Mouse (Mus musculus): Measurements from ENCODE around the gene Oprl1. TPM values are rescaled to one million over a fixed set of nuclear protein-coding genes. Genes with fewer than 3 reads are reported as not detected.

The Oprl1 gene
- polyA plus RNA-seq, 1 experiment from 2014 or later = 110 TPM

DNA sequence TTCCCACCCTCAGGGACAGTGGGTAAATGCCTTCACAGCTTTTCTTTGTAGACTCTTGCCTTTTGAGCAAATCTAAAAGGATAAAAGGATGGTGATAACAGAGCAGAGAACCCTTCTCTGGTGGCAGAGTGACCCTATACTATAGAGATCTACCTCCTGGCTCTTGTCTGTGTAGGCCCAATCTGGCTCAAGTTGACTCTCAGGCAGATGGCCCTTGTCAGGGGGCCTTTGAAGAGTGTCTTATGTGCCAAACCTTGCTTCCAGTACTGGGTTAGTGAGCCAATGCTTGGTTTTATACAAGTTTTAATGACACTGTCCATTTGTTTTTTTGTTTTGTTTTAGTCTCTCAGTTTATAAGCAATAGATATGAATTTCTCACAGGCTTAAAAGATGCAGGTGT, 6.4 kb downstream of the Oprl1 start:
- H3K9me3 ChIP-seq (ENCODE audit: control insufficient read depth, low read length) = no peaks in the 10 kb centered on the region
- no peak overlapping the region for H3K27ac ChIP-seq (replicated peaks; ENCODE audit: low read depth, low read length)
- no peak overlapping the region for H3K4me3 ChIP-seq (replicated peaks; ENCODE audit: low read depth, low read length)
- no peak overlapping the region for H3K9ac ChIP-seq (replicated peaks; ENCODE audit: low read length)
- H3K4me1 ChIP-seq (ENCODE audit: control insufficient read depth, insufficient read depth, low read length) = peaks cover 12% of the 10 kb centered on the region
- peaks cover 42% of the 10 kb centered on the region for H3K36me3 ChIP-seq (ENCODE audit: control insufficient read depth, insufficient read depth, low read length)
- H3K27me3 ChIP-seq (ENCODE audit: control insufficient read depth, insufficient read depth, low read length) = no peaks in the 10 kb centered on the region
- no peak overlapping the region for H3K4me2 ChIP-seq (ENCODE audit: low read length)
- ATAC-seq (ENCODE audit: low FRiP score, low TSS enrichment) = no peak
- DNase-seq = no peak

DNA sequence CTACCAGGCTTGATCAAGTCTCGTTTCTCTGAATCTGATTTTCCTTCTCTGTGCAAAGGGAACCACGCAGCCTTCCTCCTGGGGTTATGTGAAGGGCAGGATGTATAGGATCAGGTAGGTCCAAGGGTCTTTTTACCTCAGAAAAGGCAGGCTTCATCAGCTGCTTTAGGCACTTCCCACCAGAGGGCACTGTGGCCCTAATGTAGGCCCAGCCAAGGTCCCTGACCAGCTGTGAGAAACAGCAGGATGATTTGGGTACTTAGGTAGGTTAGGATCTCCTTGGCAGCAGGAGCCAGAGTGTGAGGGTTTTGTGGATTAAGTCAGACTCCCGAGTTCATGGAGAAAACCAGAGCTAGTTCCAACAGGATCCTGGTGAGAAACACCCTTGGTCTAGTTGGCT, 7.4 kb downstream of the Oprl1 start:
- no peak overlapping the region for H3K4me2 ChIP-seq (ENCODE audit: low read length)
- peak; percentile 37 for ATAC-seq (ENCODE audit: low FRiP score, low TSS enrichment)
- no peaks in the 10 kb centered on the region for H3K9me3 ChIP-seq (ENCODE audit: control insufficient read depth, low read length)

DNA sequence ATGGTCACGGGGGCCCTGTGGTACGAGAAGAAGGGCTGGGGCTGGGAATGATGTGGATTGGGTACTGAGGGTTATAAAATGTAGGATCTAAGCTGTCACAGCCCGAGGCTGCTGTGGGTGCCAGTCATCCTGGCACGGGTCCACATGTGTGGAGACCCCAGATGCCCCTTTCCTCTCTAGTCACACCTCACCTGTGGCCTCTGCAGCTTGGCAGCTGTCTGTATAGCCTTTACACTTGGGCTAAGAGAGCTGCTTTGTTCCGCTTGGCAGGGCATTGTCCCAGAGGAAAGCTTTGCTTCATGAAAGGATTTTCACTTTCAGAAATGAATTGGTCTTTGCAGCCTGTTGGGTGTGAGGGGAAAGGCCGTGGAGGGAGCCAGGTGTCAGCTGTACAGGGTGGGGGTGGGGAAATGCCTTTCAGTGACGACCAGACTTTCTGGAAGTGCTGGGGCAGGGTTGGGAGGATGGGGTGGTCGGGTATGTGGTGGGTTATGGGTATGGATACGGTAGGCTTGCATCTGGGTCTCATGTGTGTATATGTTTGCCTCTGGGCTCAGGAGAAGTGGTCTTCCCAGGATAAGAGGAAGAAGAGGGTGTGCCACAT, 12.9 kb downstream of the Oprl1 start:
- no peak overlapping the region for H3K9ac ChIP-seq (replicated peaks; ENCODE audit: low read length)
- H3K27ac ChIP-seq (replicated peaks; ENCODE audit: low read depth, low read length) = no peak overlapping the region
- DNase-seq = peak; percentile 31
- H3K4me1 ChIP-seq (ENCODE audit: control insufficient read depth, insufficient read depth, low read length) = peaks cover 3% of the 10 kb centered on the region; the same call in 1 of the 2 replicates
- H3K4me2 ChIP-seq (ENCODE audit: low read length) = no peak overlapping the region
- H3K36me3 ChIP-seq (ENCODE audit: control insufficient read depth, insufficient read depth, low read length) = peaks cover 21% of the 10 kb centered on the region
- peak; percentile 46; the same call in 1 of the 2 replicates for ATAC-seq (ENCODE audit: low FRiP score, low TSS enrichment)
- no peaks in the 10 kb centered on the region for H3K27me3 ChIP-seq (ENCODE audit: control insufficient read depth, insufficient read depth, low read length)
- no peak overlapping the region for H3K4me3 ChIP-seq (replicated peaks; ENCODE audit: low read depth, low read length)
- 25% methylated on average over 9 of the region's 9 CpGs for WGBS
- H3K9me3 ChIP-seq (ENCODE audit: control insufficient read depth, low read length) = no peaks in the 10 kb centered on the region

More for the DNA sequence above, 7.4 kb downstream of the Oprl1 start:
- Histone ChIP-seq H3K27me3 (ENCODE audit: control insufficient read depth, insufficient read depth, low read length) (no peaks in the 10 kb centered on the region), H3K27ac (replicated peaks; ENCODE audit: low read depth, low read length) (no peak overlapping the region), H3K36me3 (ENCODE audit: control insufficient read depth, insufficient read depth, low read length) (peaks cover 51% of the 10 kb centered on the region), H3K4me1 (ENCODE audit: control insufficient read depth, insufficient read depth, low read length) (peaks cover 2% of the 10 kb centered on the region), H3K4me3 (replicated peaks; ENCODE audit: low read depth, low read length) (no peak overlapping the region), H3K9ac (replicated peaks; ENCODE audit: low read length) (no peak overlapping the region; the same call in 1 of the 2 replicates)
- WGBS = 3% methylated on average over 3 of the region's 3 CpGs
- DNase-seq = peak; percentile 87

DNA sequence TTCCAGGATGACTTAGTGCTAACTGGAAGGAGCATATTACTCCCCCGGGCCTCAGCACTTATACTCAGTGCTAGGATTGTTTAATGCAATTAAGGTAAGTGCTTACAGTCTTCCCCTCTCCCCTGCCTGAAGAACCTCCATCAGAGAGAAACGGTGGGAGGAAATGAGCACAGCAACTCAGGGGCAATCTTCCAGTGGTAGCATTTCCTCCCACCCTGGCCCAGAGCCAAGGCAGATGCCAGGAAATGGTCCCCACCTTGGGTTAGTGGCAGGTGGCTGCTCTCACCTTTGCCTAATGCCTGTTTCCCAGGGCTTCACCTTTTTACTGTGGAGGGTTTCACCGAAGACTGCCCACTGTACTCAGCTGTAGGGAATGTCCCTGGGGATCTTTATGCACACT, 15.2 kb downstream of the Oprl1 start:
- Histone ChIP-seq H3K27ac (replicated peaks; ENCODE audit: low read depth, low read length) (no peak overlapping the region), H3K36me3 (ENCODE audit: control insufficient read depth, insufficient read depth, low read length) (peaks cover 18% of the 10 kb centered on the region), H3K4me2 (ENCODE audit: low read length) (no peak overlapping the region), H3K9ac (replicated peaks; ENCODE audit: low read length) (no peak overlapping the region), H3K4me1 (ENCODE audit: control insufficient read depth, insufficient read depth, low read length) (peaks cover 3% of the 10 kb centered on the region; the same call in 1 of the 2 replicates), H3K9me3 (ENCODE audit: control insufficient read depth, low read length) (no peaks in the 10 kb centered on the region), H3K4me3 (replicated peaks; ENCODE audit: low read depth, low read length) (no peak overlapping the region), H3K27me3 (ENCODE audit: control insufficient read depth, insufficient read depth, low read length) (no peaks in the 10 kb centered on the region)
- 70% methylated on average over 3 of the region's 3 CpGs for WGBS
- no peak for DNase-seq
- ATAC-seq (ENCODE audit: low FRiP score, low TSS enrichment) = no peak

DNA sequence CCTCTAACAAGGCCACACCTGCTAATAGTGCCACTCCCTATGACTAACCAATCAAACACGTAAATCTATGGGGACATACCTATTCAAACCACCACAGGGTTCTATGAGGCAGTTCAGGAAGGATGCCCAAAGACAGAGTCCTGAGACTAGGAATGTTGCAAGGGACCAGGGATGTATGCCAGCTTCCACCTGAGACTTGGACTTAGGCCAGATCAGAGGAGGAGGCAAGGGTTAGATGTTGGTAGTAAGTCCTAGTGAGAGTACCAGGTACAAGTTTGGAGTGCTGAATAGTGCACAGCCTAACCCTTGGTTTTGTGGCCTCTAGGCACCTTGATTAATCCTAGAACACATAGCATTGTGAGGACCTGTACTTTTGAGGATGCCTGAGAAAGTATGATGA, 37.8 kb downstream of the Oprl1 start:
- no peak overlapping the region for H3K9ac ChIP-seq (replicated peaks; ENCODE audit: low read length)

DNA sequence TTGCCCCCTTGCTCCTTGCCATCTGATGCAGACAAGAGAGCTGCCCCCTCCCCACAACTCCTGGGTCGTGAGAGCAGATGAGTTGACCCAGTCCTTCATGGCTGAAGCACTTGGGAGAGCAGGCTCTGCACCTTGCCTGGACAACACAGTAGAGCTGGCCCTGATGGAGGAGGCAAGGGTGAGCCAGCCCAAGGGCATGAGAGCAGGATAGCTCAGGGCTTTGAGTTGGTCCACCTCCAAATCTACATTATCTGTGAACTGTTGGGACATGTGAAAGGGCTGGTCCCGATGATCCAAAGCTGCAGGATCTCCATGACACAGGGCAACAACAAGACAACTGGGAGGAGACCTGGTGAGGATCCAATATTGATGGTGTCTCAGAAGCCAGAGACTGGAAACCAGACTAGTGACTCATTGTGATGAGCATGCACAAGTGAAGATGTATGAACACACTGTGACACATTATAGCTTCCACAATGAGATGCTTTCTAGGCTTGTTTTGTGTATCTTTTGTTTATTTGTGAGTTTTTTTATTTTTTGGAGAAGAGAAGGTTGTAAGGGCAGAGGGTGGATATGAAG, 43.4 kb downstream of the Oprl1 start:
- H3K36me3 ChIP-seq (ENCODE audit: control insufficient read depth, insufficient read depth, low read length) = no peaks in the 10 kb centered on the region
- no peak overlapping the region for H3K4me3 ChIP-seq (replicated peaks; ENCODE audit: low read depth, low read length)
- H3K4me1 ChIP-seq (ENCODE audit: control insufficient read depth, insufficient read depth, low read length) = peaks cover 28% of the 10 kb centered on the region
- WGBS = 71% methylated on average over 2 of the region's 2 CpGs
- H3K4me2 ChIP-seq (ENCODE audit: low read length) = no peak overlapping the region
- peak overlapping the region; percentile 34; the same call in 1 of the 2 replicates for H3K27ac ChIP-seq (replicated peaks; ENCODE audit: low read depth, low read length)
- H3K9me3 ChIP-seq (ENCODE audit: control insufficient read depth, low read length) = no peaks in the 10 kb centered on the region
- no peak overlapping the region for H3K9ac ChIP-seq (replicated peaks; ENCODE audit: low read length)
- no peaks in the 10 kb centered on the region for H3K27me3 ChIP-seq (ENCODE audit: control insufficient read depth, insufficient read depth, low read length)
- no peak for DNase-seq
- no peak for ATAC-seq (ENCODE audit: low FRiP score, low TSS enrichment)

More for the DNA sequence above, 37.8 kb downstream of the Oprl1 start:
- Histone ChIP-seq H3K4me1 (ENCODE audit: control insufficient read depth, insufficient read depth, low read length) (no peaks in the 10 kb centered on the region), H3K9me3 (ENCODE audit: control insufficient read depth, low read length) (no peaks in the 10 kb centered on the region), H3K4me2 (ENCODE audit: low read length) (no peak overlapping the region), H3K27me3 (ENCODE audit: control insufficient read depth, insufficient read depth, low read length) (no peaks in the 10 kb centered on the region), H3K4me3 (replicated peaks; ENCODE audit: low read depth, low read length) (no peak overlapping the region), H3K36me3 (ENCODE audit: control insufficient read depth, insufficient read depth, low read length) (no peaks in the 10 kb centered on the region), H3K27ac (replicated peaks; ENCODE audit: low read depth, low read length) (no peak overlapping the region)
- DNase-seq = no peak
- 85% methylated on average over 1 of the region's 1 CpGs for WGBS
- no peak for ATAC-seq (ENCODE audit: low FRiP score, low TSS enrichment)

DNA sequence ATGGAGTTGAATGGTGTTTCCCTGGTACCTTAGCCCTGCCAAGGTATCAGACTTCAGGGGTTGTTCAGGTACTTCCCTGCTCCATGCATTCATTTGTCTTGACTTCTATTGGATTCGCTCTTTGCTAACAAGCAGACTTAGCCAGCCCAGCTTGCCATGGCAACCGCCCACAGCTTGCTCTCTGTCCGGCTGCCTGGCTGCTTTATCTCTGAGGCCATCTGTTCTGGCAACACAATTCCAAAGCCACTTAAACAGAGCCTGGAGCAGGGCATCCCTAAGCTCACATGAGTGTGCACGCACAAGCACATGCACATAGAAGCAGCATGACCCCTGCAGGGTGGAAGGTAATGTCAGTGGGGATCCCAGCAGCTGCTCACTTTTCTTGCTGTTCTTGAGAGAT, 44.2 kb downstream of the Oprl1 start:
- H3K9ac ChIP-seq (replicated peaks; ENCODE audit: low read length) = no peak overlapping the region
- H3K4me2 ChIP-seq (ENCODE audit: low read length) = no peak overlapping the region
- H3K4me1 ChIP-seq (ENCODE audit: control insufficient read depth, insufficient read depth, low read length) = peaks cover 36% of the 10 kb centered on the region
- no peaks in the 10 kb centered on the region for H3K27me3 ChIP-seq (ENCODE audit: control insufficient read depth, insufficient read depth, low read length)
- DNase-seq = peak; percentile 76
- H3K4me3 ChIP-seq (replicated peaks; ENCODE audit: low read depth, low read length) = no peak overlapping the region
- peak; percentile 41; the same call in 1 of the 2 replicates for ATAC-seq (ENCODE audit: low FRiP score, low TSS enrichment)
- H3K9me3 ChIP-seq (ENCODE audit: control insufficient read depth, low read length) = no peaks in the 10 kb centered on the region
- peak overlapping the region; percentile 34 for H3K27ac ChIP-seq (replicated peaks; ENCODE audit: low read depth, low read length)
- WGBS = 7% methylated on average over 4 of the region's 4 CpGs
- no peaks in the 10 kb centered on the region for H3K36me3 ChIP-seq (ENCODE audit: control insufficient read depth, insufficient read depth, low read length)

DNA sequence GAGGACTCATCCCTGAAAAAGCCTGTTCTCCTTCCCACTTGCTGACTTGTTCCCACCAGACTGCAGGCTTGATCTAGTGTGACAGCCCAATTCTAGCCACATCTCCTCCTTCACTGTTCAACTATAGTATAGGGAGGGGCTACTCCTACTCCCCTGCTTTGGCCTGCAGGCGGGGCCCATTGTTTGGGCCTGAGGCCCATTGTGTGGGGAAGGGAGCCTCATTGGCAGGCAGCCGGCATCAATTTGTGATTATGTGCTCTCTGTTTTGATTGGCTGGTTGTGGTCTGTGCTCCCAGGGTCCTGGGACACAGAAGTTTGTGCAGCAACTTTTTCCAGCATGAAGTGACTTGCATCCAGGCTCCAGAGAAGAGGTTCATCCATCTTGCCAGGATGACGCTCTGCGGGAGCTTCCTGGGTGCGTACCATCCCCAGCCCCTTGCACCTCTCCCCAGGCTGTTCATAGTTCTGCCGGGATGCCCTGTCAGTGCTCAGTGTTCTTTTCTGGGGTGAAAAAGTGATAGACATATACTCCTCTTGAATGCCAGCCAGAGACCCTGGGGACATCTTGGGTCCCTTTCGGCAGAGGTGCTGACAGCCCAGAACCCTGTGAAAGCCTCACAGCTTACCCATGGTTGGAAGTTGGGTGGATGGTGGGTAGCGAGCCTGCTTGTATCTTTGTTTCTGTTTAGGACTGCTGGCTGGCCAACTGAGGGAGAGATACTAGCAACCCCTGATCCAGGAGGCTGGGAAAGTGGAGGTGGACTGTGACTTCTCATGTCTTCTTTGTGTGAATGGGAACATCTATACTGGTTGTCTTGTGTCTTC, 48.4 kb downstream of the Oprl1 start, which contains the start of gene Myt1:
Myt1 (plus strand) TSS at position 327 of the 825 bp plus-strand sequence.
- 11% methylated on average over 8 of the region's 8 CpGs for WGBS
- Histone ChIP-seq H3K9me3 (ENCODE audit: control insufficient read depth, low read length) (no peaks in the 10 kb centered on the region), H3K9ac (replicated peaks; ENCODE audit: low read length) (peak within 1 kb of the TSS; percentile 52), H3K36me3 (ENCODE audit: control insufficient read depth, insufficient read depth, low read length) (no peaks in the 10 kb centered on the region), H3K4me2 (ENCODE audit: low read length) (peak within 1 kb of the TSS; percentile 76), H3K4me1 (ENCODE audit: control insufficient read depth, insufficient read depth, low read length) (peaks cover 60% of the 10 kb centered on the region), H3K27ac (replicated peaks; ENCODE audit: low read depth, low read length) (peak within 1 kb of the TSS; percentile 90), H3K27me3 (ENCODE audit: control insufficient read depth, insufficient read depth, low read length) (no peaks in the 10 kb centered on the region), H3K4me3 (replicated peaks; ENCODE audit: low read depth, low read length) (peak within 1 kb of the TSS; percentile 57)
- ATAC-seq (ENCODE audit: low FRiP score, low TSS enrichment) = peak; percentile 79
- DNase-seq = peak; percentile 82

All from midbrain, embryonic 14.5 days (tissue).